Mouse (Mus musculus) spleen, postnatal 10 days (tissue): ENCODE results near the gene Rnf138rt1.

Source experiments
- DNase-seq, 2 experiments: peaks; one replicate each; pipeline ENCODE4 v3.0.0; 2021 to 2022; ENCODE audit warnings: low spot score in 2 of 2

The Rnf138rt1 gene

DNA sequence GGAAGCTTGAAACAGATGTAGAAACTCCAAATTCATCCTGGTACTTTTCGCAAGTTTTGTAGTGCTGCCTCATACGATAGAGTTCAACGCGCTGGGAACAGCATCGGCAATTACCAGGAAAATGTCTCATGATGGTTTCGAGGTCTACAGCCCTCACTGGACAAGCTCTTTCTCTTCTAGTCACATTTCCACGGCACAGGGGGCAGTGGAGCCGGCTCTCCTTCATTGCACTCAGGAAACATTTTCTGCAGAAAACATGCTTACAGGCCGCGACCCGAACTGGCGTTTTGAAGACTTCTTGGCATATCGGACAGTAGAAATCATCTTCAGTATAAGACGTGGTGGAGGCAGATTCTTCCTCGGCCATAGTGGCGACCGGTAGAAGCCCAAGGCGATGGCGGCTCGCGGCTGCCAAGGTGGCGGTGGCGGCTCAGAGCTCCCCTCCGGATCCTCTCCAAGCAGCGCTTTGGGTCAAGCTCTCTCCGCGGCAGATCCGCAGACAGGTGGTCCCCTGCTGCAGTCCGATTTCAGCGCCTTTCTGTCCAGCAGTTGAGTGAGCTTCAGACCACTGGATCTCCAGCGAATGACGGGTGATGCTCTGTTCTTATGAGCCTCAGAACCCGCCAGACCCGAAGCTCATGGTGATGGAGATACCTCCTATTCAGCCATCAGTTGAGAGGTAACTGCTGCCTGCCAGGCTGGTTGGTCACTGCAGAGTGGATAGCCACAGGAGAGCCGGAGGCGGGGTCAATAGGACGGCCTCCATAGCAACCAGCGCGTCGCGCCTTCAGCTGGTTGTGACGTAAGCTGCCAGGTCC lies at the start of gene Rnf138rt1:
Gene Rnf138rt1 (minus strand): TSS at position 713 of the 818 bp plus-strand sequence.
- DNase-seq: no peak

DNA sequence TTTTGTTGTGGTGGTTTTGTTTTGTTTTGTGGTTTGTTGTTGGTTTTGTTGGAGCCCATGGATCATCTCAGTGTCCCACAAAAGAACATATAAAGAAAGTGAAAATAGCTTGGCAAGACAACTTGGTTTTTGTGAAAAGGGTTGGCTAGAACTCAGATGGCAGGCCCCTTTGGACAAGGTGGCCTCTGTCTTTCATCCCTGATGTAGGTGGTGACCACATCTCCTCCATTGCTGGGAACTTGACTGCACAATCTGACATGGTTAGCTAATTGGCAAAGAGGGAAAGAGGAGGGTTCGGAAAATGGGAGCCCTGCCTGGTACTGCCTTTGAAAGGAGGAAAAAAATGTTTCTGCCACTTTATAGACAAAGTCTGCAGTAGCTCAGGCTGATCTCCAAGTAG lies 46.1 kb upstream of the Rnf138rt1 start:
- no peak for DNase-seq

DNA sequence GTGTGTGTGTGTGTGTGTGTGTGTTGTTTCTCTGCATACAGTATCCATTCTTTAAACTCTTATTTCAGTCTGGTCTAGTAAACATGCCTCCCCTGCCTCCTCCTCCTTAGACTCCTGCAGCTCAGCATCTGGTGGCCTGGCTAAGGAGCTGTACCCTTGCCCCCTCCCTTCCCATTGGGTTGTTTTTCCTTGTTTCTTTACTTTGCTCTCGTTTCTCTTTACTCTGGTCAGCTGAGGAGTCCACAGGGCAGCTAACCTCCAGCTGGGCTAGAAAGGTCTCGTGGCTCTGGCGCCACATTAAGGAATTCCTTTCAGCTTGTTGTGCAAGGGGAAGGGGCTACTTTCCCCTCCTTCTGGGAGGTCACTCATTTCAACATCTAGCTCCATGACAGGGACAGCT lies 5.2 kb upstream of the Rnf138rt1 start:
- no peak for DNase-seq

DNA sequence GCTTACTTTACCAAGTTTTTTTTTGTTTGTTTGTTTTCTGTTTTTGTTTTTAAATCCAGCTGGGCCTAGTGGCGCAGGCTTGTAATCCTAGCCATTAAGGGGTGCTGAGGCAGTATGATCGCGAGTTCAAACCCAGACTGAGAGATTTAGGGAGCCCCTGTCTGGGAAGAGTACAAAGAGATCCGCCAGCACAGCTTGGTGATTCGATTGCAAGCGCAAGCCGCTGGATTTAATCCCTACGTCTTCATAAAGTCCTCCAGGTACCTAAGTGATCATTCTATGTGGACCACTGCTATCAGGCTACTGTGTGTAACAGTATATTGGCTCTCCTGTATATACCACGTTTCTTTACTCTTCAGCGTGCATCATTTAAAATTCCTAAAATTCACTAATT lies 303 bp upstream of the Rnf138rt1 start:
- no peak for DNase-seq

DNA sequence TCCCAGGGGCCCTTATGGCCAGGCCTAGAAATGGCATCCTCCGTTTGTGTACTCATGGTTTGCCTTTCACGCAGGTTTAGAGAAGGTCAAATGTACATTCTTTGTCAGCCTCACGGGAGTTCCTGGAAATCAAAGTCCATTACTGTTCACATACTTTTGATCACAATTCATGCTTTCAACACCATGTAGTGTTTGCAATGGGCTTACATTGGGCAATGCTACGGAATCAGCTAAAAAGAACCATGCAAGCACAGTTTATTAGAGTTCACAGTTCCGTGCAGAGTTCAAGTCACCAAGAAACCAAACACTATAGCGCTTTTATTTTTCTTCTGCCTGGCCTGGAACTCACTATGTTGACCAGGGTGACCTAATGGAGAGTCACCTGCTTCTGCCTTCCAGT lies 15.1 kb downstream of the Rnf138rt1 start:
- no peak for DNase-seq

DNA sequence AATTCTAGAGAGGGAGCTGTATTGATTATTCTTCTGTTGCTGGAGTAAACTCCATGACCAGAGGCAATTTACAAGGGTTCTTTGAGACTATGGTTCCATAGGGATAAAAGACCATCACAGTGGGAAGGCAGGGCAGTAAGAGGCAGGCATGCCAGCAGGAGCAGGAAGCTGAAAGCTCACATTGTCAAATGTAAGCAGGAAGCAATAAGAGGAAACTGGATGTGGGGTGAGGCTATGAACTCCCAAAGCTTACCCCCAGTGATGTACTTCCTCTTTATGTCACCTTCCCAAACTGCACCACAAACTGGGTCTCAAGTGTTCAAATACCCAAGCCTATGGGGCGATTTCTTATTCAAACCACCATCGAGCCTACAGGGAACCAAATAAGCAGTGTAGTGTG lies 17.2 kb downstream of the Rnf138rt1 start:
- DNase-seq: no peak

DNA sequence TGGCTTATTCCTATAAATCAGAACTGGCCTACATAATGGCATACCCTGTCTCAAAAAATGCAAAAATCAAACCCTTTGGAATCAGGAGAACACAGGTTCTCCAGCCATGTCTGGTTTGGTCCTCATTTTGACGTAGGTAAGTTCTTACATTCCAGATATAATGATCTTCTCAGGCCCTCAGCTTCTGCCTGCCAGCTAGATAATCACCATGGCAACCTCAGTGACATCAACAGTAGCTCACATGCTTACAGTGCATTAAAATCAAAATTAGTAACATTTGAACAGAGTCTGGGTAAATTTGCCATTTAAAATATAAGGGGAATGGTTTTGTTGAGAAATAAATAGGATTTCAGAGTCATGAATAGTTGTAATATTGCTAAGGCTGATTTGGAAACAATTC lies 22.2 kb downstream of the Rnf138rt1 start:
- DNase-seq: no peak

DNA sequence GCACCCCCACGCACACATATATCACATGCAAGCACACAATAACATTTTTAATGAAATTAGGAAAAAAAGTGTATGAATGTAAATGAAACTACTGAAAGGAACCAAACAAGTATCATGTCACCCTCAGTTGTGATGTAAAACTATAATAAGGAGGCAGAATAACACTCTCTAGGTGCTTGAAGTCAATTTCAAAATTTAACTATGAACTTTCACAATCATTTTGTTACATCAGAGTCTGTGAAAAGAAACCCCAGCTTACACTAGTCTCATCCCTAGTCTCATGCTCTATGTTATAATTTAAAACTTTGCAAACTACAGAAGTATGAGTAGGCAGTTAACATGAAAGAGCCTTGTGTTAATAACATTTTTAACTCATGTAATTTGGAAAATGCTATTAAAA lies 27.0 kb downstream of the Rnf138rt1 start:
- DNase-seq: no peak

DNA sequence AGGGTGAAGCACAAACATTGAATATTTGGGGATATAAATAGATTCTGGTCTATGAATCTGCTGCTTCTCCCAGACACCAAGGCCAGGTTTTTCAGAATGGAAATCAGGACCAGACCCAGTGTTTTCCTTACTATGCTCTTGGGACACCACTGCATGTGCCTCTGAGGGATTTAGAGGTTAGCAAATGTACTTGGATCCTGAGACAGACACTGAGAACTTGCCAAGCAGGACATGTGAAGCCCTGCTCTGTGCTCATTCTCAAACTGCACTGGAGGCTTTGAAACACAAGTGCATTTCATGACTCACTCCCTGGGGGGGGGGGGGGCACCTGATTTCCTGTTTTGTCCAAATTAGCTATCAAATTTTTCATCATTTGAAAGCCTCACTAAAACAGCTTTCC lies 37.5 kb downstream of the Rnf138rt1 start:
- DNase-seq: no peak

DNA sequence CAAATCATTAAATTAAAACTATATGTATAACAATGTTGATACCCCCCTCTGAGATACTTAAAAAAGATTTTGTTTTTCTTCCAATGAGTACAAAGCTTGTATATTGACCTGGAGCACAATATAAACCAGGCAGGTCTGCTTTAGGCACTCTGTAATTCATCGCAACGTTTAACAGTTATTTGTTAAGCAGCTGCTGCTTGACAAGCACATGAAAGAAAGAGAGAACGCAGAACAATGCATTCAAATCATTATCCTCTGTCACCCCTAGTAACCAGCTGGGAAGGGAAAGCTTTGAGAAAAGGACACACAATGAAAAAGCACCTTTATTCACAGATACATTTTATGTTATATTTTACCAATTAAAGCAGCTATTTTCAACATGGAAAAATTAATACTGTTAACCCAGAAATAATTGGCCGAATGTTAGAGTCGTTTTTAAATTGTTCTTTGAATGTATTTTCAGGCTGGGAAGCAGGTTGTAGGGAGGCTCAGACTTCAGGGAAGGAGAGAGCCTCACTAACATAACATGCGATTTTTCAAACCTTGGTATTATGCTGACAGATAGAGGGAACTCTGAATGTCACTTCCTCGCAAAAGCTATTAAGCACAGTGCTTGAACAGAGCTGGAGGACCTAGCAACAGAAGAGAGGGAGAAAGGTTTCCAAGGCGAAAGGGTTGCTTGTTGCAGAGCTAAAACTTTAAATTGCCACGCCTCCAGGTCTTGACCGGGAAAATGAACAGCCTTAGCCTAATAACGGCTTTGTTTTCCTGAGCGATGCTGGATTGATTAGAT lies 38.1 kb downstream of the Rnf138rt1 start:
- no peak for DNase-seq

DNA sequence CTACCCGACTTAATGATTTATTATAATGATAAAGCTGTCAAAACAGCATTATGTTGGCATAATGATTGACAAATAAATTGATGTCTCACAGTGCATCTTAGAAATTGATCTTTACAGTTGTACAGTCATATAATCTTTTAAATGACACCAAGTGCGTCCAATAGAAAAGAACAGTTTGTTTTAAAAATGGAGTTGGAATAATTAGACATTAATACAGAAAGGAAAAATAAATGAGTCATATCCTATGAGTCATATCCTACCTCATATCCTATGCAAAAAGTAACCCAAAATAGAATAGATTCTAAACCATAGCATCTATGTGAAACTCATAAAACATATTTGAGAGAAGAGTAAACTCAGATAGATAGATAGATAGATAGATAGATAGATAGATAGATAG lies 40.5 kb downstream of the Rnf138rt1 start:
- no peak for DNase-seq
